Mouse (Mus musculus): ENCODE results near the gene Nicn1. TPM values are rescaled to one million over a fixed set of nuclear protein-coding genes. Genes with fewer than 3 reads are reported as not detected.

Nicn1 gene
- total and polyA plus RNA-seq, 3 experiments = 7.4 to 12.9 (median 9.7) TPM

- peak overlapping the region; percentile 90 for H3K27ac ChIP-seq (ENCODE audit: insufficient read depth, low read depth)
- dilution Hi-C loops (cut with MboI; ENCODE audit: extremely low pct_ligation_motif_present, extremely low pct_unique_long_range_greater_than_20kb, low sequenced_read_pairs) = no loop called here
- H3K79me2 ChIP-seq (replicated peaks; ENCODE audit: control insufficient read depth, extremely low read depth, insufficient read depth, poor library complexity, severe bottlenecking) = peaks cover 50% of the 10 kb centered on the region
- peak overlapping the region; percentile 97 for H3K4me2 ChIP-seq (ENCODE audit: insufficient read depth, low read depth, poor library complexity, severe bottlenecking)
- peak overlapping the region; percentile 68 to 76 (median 71) for H3K4me3 ChIP-seq (replicated peaks in 1 of 3; ENCODE audit: low read depth in 2 of 3, low read length in 2 of 3, poor library complexity in 1 of 3)
- 0 out of 2 replicates have a peak, but pooled peaks have one; percentile 27 for TF ChIP-seq ETS1 (conservative IDR thresholded peaks at IDR 0.05; ENCODE audit: low read depth, low read length)
- TF ChIP-seq ELF1 (IDR thresholded peaks at IDR 0.05; ENCODE audit: low read depth, low read length) = no peak
- no peak for TF ChIP-seq IRF4 (IDR thresholded peaks at IDR 0.05; ENCODE audit: low read depth, low read length)
- TF ChIP-seq EP300 (IDR thresholded peaks at IDR 0.05; ENCODE audit: low read length) = peak; percentile 5; the same call in 1 of the 2 replicates
- TF ChIP-seq JUND (conservative IDR thresholded peaks at IDR 0.05; ENCODE audit: low read depth, low read length) = no peak; the same call in 1 of the 2 replicates
- TF ChIP-seq NELFE (IDR thresholded peaks at IDR 0.05; ENCODE audit: low read depth, low read length) = no peak
- TF ChIP-seq POLR2A (IDR thresholded peaks at IDR 0.05; ENCODE audit: low read depth, low read length) = no peak
- TF ChIP-seq NRF1 (IDR thresholded peaks at IDR 0.05; ENCODE audit: low read depth, low read length) = no peak
- no peak for TF ChIP-seq ZC3H11A (IDR thresholded peaks at IDR 0.05; ENCODE audit: low read depth, low read length)
- peak; percentile 39; the same call in 1 of the 2 replicates for TF ChIP-seq MXI1 (IDR thresholded peaks at IDR 0.05; ENCODE audit: low read depth, low read length)
- TF ChIP-seq POLR2AphosphoS2 (IDR thresholded peaks at IDR 0.05; ENCODE audit: low read depth, low read length) = no peak
- no peak for TF ChIP-seq MEF2A (IDR thresholded peaks at IDR 0.05; ENCODE audit: borderline replicate concordance, low read depth, low read length)
- no peak for TF ChIP-seq MAFK (IDR thresholded peaks at IDR 0.05; ENCODE audit: insufficient replicate concordance, low read length)
- TF ChIP-seq PAX5 (IDR thresholded peaks at IDR 0.05; ENCODE audit: low read length) = no peak
- TF ChIP-seq BHLHE40 (IDR thresholded peaks at IDR 0.05; ENCODE audit: low read depth, low read length) = peak; percentile 90
- no peak for TF ChIP-seq CHD1 (IDR thresholded peaks at IDR 0.05; ENCODE audit: low read depth, low read length)
- peak; percentile 70; the same call in 1 of the 2 replicates for TF ChIP-seq MYC (IDR thresholded peaks at IDR 0.05; ENCODE audit: low read depth, low read length)
- no peak for TF ChIP-seq GABPA (IDR thresholded peaks at IDR 0.05; ENCODE audit: insufficient replicate concordance, low read depth, low read length)
- TF ChIP-seq SMC3 (IDR thresholded peaks at IDR 0.05; ENCODE audit: low read depth, low read length) = no peak
- TF ChIP-seq CHD2 (IDR thresholded peaks at IDR 0.05; ENCODE audit: low read length) = no peak
- TF ChIP-seq HCFC1 (IDR thresholded peaks at IDR 0.05; ENCODE audit: low read depth, low read length) = no peak
- no peak for TF ChIP-seq ZMIZ1 (IDR thresholded peaks at IDR 0.05; ENCODE audit: low read depth, low read length)
- no peak for TF ChIP-seq TCF12 (IDR thresholded peaks at IDR 0.05; ENCODE audit: low read depth, low read length)
- TF ChIP-seq RAD21 (IDR thresholded peaks at IDR 0.05; ENCODE audit: low read depth, low read length) = no peak
- TF ChIP-seq MAZ (IDR thresholded peaks at IDR 0.05; ENCODE audit: low read depth, low read length) = no peak
- peak; percentile 77 for TF ChIP-seq ZNF384 (IDR thresholded peaks at IDR 0.05; ENCODE audit: low read depth, low read length)
- no peak for TF ChIP-seq E2F4 (IDR thresholded peaks at IDR 0.05; ENCODE audit: insufficient replicate concordance, low read depth, low read length)
- TF ChIP-seq TBP (conservative IDR thresholded peaks at IDR 0.05; ENCODE audit: low read depth, low read length) = no peak
- TF ChIP-seq UBTF (IDR thresholded peaks at IDR 0.05; ENCODE audit: low read depth, low read length) = no peak
- TF ChIP-seq JUN (IDR thresholded peaks at IDR 0.05; ENCODE audit: insufficient read depth, low read depth, low read length) = no peak; the same call in 1 of the 2 replicates
- TF ChIP-seq SIN3A (IDR thresholded peaks at IDR 0.05; ENCODE audit: low read length) = no peak; the same call in 1 of the 2 replicates
- peak; percentile 68 for TF ChIP-seq USF1 (IDR thresholded peaks at IDR 0.05; ENCODE audit: low read depth, low read length)
- TF ChIP-seq KAT2A (IDR thresholded peaks at IDR 0.05; ENCODE audit: insufficient replicate concordance, low read length) = no peak
- peak; percentile 83; the same call in 1 of the 2 replicates for TF ChIP-seq MAX (IDR thresholded peaks at IDR 0.05; ENCODE audit: low read length)
- peak; percentile 81 for TF ChIP-seq USF2 (conservative IDR thresholded peaks at IDR 0.05; ENCODE audit: low read depth, low read length)
- no peaks in the 10 kb centered on the region for H3K9me3 ChIP-seq (replicated peaks; ENCODE audit: low read length)
- H3K9ac ChIP-seq (ENCODE audit: insufficient read depth, low read depth) = peak overlapping the region; percentile 78
- H3K36me3 ChIP-seq (replicated peaks in 1 of 2; ENCODE audit: control insufficient read depth in 1 of 2, insufficient read depth in 1 of 2, low read length in 1 of 2) = peaks cover 13 to 35% of the 10 kb centered on the region in 2 experiments
- in situ Hi-C loops (cut with MboI; ENCODE audit: low pct_ligation_motif_present, low pct_unique_long_range_greater_than_20kb, low sequenced_read_pairs) = no loop called here
- DNase-seq (ENCODE audit: extremely low read depth) = peak; percentile 49
- H3K27me3 ChIP-seq (replicated peaks) = no peaks in the 10 kb centered on the region
- H3K4me1 ChIP-seq (ENCODE audit: control insufficient read depth in 1 of 2, insufficient read depth in 2 of 2) = peaks cover 5 to 58% of the 10 kb centered on the region in 2 experiments; a peak in 3 of 4 replicates
Measured at GRCm38 (mm10) chr9:108307021-108307807, 17.0 kb downstream of the Nicn1 start.

All from CH12.LX (cell line).